Mouse (Mus musculus) small intestine, adult 2 months (tissue): ENCODE results near the gene Lrr1. TPM values are rescaled to one million over a fixed set of nuclear protein-coding genes. Genes with fewer than 3 reads are reported as not detected.
A peak's percentile ranks its signal among the peaks of the same experiment; 100 is the strongest.

Experiments used
- H3K27ac ChIP-seq: fragments of 200-500 bp; 2 replicates; pipeline ENCODE4 v1.5.1; 2012; ENCODE audit warnings: low read depth, low read length, control low read depth, inconsistent platforms; ENCODE audit not compliant: insufficient read depth
- H3K27me3 ChIP-seq: fragments of 200-500 bp; 2 replicates; pipeline ENCODE4 v1.6.1; 2012; ENCODE audit warnings: mild to moderate bottlenecking, moderate library complexity, low read length, inconsistent platforms; ENCODE audit not compliant: control insufficient read depth, insufficient read depth
- H3K36me3 ChIP-seq: fragments of 200-500 bp; 2 replicates; pipeline ENCODE4 v1.6.1; 2012; ENCODE audit warnings: mild to moderate bottlenecking, low read length, control low read depth, inconsistent platforms; ENCODE audit not compliant: control insufficient read depth, insufficient read depth
- H3K4me1 ChIP-seq: fragments of 200-500 bp; 2 replicates; pipeline ENCODE4 v1.6.1; 2012; ENCODE audit warnings: low read length, inconsistent platforms, mixed read lengths; ENCODE audit not compliant: control insufficient read depth, insufficient read depth, insufficient read length
- H3K4me3 ChIP-seq: fragments of 200-500 bp; 2 replicates; pipeline ENCODE4 v1.5.1; 2012; ENCODE audit warnings: low read depth, mild to moderate bottlenecking, control low read depth, inconsistent platforms, low read length, moderate library complexity
- CTCF ChIP-seq: fragments of 200-500 bp; IDR thresholded peaks from 2 replicates; pipeline ENCODE4 v1.5.1; 2012; ENCODE audit warnings: low read depth, mild to moderate bottlenecking, control low read depth, inconsistent platforms, low read length, moderate library complexity, mixed read lengths; ENCODE audit not compliant: insufficient replicate concordance, insufficient read length; ENCODE audit errors: extremely low read depth
- POLR2A ChIP-seq: fragments of 200-500 bp; IDR thresholded peaks from 2 replicates; pipeline ENCODE4 v1.6.1; 2012; ENCODE audit warnings: low read depth, mild to moderate bottlenecking, control low read depth, inconsistent platforms, low read length, moderate library complexity
- WGBS: fragments of 180-500 bp; shearing (Covaris S2); methylation state at CpG from one replicate; pipeline ENCODE4 v1.1.7; 2018; 5-methylcytosine and 5-hydroxymethylcytosine counted together
- polyA plus RNA-seq: library from polyadenylated mRNA; depleted of rRNA; stranded (reverse); fragments of >200 nt; gene quantifications from 2 replicates; pipeline ENCODE4 v1.2.3, GENCODE M21; 2012

Gene Lrr1
- polyA plus RNA-seq, 1 experiment, result 0.90 TPM

DNA sequence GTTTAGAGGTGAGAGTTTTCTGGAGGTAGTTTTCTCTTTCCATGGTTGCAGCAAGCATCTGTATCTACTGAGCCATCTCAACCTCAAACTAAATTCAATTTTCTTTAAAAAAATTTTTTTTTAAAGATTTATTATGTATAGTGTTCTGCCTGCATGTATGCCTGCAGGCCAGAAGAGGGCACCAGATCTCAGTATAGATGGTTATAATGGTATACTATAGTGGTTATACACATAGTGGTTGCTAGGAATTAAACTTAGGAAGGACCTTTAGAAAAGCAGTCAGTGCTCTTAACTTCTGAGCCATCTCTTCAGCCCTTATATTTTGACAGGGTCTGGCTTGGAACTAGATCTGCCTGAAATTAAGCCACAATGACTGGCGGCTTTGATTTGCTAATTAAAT, 21.9 kb downstream of the Lrr1 start:
- WGBS, result 94% methylated on average over 1 of the region's 1 CpGs
- Histone ChIP-seq H3K4me1 (peaks cover 7% of the 10 kb centered on the region; the same call in 1 of the 2 replicates), H3K36me3 (peaks cover 8% of the 10 kb centered on the region)

DNA sequence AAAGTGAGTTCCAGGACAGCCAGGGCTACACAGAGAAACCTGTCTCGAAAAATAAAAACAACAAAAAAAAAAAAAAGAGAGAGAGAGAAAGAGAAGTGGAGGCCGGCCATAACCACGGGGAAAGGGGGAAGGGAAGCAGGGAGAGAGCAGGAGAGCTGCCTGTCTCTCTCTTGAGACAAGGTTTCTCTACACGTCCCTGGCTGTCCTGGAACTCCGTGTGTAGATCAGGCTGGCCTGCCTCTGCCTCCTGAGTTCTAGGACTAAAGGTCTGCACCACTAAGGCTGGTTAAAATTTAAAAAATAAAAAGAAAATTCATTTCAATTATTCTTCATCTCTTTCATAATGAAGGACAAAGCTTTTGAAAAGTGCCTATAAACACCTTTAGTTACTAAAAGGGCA, 22.8 kb downstream of the Lrr1 start:
- Histone ChIP-seq H3K27ac (no peak overlapping the region), H3K27me3 (no peaks in the 10 kb centered on the region)
- WGBS, result 84% methylated on average over 5 of the region's 5 CpGs

More for the DNA sequence above, 21.9 kb downstream of the Lrr1 start:
- no peak overlapping the region for H3K4me3 ChIP-seq
- H3K27me3 ChIP-seq, result no peaks in the 10 kb centered on the region
- TF ChIP-seq CTCF (no peak), POLR2A (no peak)
- no peak overlapping the region for H3K27ac ChIP-seq

DNA sequence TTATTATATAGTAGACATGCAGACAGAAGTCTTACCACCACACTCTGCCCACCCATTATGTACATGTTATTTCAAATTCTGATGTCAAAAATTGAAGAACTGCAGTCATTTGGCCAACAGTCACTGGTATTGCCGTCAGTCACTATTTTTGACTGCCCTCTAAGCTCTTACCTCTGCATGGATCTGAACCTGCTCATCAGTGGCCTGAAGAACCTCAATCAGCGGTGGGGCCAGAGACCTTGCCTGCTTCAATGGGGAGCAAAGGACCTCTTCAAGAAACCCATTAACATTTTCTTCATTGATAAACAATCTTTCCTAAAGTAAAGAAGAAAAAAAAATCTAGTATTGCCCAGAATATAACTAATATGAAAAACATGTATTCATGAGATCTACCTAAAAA, 24.0 kb downstream of the Lrr1 start:
- no peak overlapping the region for H3K4me3 ChIP-seq
- no peaks in the 10 kb centered on the region for H3K27me3 ChIP-seq
- TF ChIP-seq POLR2A, result no peak
- no peak for TF ChIP-seq CTCF
- H3K36me3 ChIP-seq, result peaks cover 8% of the 10 kb centered on the region
- H3K27ac ChIP-seq, result no peak overlapping the region
- no peaks in the 10 kb centered on the region; the same call in 1 of the 2 replicates for H3K4me1 ChIP-seq
- 93% methylated on average over 2 of the region's 2 CpGs for WGBS

More for the DNA sequence above, 22.8 kb downstream of the Lrr1 start:
- no peak for TF ChIP-seq CTCF
- TF ChIP-seq POLR2A, result no peak
- Histone ChIP-seq H3K4me3 (no peak overlapping the region), H3K4me1 (peaks cover 7% of the 10 kb centered on the region; the same call in 1 of the 2 replicates), H3K36me3 (peaks cover 8% of the 10 kb centered on the region)

DNA sequence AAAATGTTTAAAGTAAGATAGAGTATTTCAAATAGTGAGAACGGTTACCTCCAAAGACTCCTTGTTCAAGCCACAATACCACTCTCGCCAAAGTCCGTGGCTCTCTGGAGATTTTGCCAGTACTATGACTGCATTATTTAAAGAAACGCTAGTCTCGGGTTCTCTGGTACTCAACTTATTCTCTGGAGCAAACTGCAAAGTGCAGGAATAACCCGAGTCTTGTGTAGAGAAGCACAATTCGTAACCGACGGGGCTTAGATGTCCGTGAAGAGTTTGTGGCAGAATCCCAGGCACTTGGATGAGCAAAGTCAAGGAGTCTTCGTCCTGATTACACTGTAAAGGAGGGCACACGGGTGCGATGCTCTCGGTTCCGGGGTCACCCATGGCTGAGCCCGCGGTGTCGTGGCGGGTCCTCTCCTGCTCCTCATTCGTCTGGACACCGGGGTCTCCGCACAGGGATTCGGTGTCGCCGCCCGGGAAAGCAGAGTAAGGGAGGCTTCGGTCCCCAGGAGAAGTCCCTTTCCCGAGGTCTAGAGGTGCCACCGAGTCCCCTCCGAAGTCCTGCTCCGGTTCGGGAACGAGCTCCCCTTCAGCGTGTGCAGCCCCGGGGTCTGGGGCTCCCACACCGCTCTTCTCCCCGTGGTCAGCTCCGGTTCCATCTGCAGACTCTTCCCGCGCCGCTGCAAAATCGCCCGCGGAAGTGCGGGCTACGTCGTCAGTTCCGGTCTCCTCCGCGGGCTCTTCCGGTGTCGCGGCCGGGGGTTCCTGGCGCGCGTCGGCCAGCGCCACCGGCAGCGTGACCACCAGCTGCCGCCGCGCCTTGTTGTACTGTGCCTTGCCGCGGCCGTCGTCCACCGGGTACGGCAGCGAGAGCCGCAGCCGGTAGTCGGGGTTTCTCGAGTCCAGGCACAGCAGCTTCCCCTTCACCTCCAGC, 28.1 kb downstream of the Lrr1 start, which contains the start of gene Gm49383:
TSS of gene Gm49383 (minus strand) at position 661 of the 934 bp plus-strand sequence.
- H3K4me1 ChIP-seq, result peaks cover 2% of the 10 kb centered on the region; the same call in 1 of the 2 replicates
- WGBS, result under 1% methylated on average over 75 of the region's 75 CpGs
- TF ChIP-seq CTCF (no peak), POLR2A (peak; percentile 57; the same call in 1 of the 2 replicates)

DNA sequence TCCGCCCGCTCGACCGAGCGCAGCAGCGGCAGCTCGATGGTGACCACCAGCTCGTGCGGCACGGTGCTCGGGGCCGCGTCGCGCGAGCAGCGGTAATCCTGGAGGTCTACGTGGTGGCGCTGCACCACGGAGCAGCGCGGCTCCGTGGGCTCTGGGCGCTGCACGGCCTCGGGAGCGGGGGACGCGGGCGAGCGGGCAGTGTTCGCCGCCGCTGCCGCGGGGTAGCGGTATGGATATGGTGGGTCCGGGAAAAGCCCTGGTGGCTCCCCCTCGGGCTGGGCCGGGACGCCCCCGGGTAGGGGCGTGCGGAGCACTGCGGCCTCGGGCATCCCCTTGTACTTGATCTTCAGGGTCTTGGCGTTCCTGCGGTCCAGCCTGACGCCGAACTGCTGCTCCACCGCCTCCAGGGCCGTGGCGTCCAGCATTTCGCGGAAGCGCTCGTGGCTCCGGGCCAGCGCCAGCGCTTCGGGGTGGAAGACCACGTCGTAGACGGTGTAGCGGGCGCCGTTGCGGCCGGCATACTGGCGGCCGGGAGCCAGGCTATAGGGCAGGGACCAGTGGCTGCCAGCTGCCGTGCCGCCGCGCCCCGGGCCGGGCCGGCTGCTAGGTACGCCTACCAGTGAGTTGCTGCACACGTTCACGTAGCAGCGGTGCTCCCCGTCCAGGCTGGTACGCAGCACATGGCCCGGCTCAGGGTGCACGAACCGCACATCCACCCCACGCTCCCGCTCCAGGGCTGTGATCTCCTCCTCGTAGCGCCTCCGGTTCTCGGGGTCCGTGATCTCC, 29.0 kb downstream of the Lrr1 start:
- Histone ChIP-seq H3K27me3 (no peaks in the 10 kb centered on the region), H3K36me3 (peaks cover 6% of the 10 kb centered on the region), H3K27ac (peak overlapping the region; percentile 60), H3K4me3 (peak overlapping the region; percentile 80), H3K4me1 (peaks cover 2% of the 10 kb centered on the region; the same call in 1 of the 2 replicates)
- WGBS, result under 1% methylated on average over 94 of the region's 94 CpGs
- no peak for TF ChIP-seq POLR2A
- no peak for TF ChIP-seq CTCF

More for the DNA sequence above, 28.1 kb downstream of the Lrr1 start, which contains the start of gene Gm49383:
- peak within 1 kb of the TSS; percentile 60 for H3K27ac ChIP-seq
- no peaks in the 10 kb centered on the region for H3K27me3 ChIP-seq
- H3K36me3 ChIP-seq, result peaks cover 6% of the 10 kb centered on the region
- H3K4me3 ChIP-seq, result peak within 1 kb of the TSS; percentile 80

DNA sequence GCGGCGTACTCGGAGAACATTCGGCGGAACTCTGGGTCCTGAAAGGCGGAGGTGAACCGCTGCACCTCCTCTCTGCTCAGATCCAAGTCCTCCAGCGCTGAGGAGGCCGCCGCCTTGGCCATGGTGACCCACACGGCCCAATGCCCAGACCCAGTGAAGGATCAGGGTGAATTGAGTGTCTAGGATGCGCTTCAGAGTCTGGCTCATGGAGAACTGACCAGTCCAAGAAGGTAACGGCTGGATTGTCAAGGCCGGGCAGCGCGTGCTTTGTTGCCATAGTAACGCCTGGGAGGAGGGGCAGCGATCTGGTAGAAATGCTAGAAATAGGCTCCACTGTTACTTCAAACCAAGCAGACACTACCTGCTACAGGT, 29.5 kb downstream of the Lrr1 start, which contains the start of gene Dnaaf2:
TSS of gene Dnaaf2 (minus strand) at position 266 of the 372 bp plus-strand sequence.
- peak within 1 kb of the TSS; percentile 60 for H3K27ac ChIP-seq
- peaks cover 6% of the 10 kb centered on the region for H3K36me3 ChIP-seq
- WGBS, result under 1% methylated on average over 18 of the region's 18 CpGs
- H3K4me3 ChIP-seq, result peak within 1 kb of the TSS; percentile 80
- TF ChIP-seq CTCF (no peak), POLR2A (no peak; the same call in 1 of the 2 replicates)
- no peaks in the 10 kb centered on the region for H3K27me3 ChIP-seq
- peaks cover 2% of the 10 kb centered on the region; the same call in 1 of the 2 replicates for H3K4me1 ChIP-seq

DNA sequence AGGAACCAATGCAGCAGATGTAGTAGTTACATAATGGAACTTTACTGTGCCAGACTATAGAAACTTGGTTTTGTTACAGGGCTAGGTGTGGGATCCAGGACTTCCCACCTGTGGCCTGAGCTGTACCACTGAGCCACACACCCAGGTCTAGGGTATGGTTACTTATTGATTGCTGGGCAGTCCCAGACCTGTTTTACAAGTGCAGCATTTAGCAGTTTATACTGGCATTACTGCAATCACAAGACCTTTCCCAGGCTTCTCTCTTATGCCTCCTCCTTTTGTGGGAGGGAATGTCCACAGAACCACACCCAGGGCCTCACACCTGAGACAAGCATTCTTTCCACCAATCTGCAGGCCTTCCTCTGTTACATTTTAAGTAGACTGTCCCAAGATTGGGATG, 30.4 kb downstream of the Lrr1 start:
- Histone ChIP-seq H3K27me3 (no peaks in the 10 kb centered on the region), H3K4me1 (peaks cover 2% of the 10 kb centered on the region; the same call in 1 of the 2 replicates), H3K27ac (no peak overlapping the region), H3K4me3 (no peak overlapping the region), H3K36me3 (peaks cover 6% of the 10 kb centered on the region)
- TF ChIP-seq POLR2A (no peak), CTCF (no peak)
